Mouse (Mus musculus) left cerebral cortex, adult 9 months (tissue): Measurements from ENCODE around the gene Pkmyt1.

Source experiments
- DNase-seq, 2 experiments: peaks; one replicate each; pipeline ENCODE4 v3.0.0; 2022; ENCODE audit warnings: low spot score in 2 of 2

Gene Pkmyt1

DNA sequence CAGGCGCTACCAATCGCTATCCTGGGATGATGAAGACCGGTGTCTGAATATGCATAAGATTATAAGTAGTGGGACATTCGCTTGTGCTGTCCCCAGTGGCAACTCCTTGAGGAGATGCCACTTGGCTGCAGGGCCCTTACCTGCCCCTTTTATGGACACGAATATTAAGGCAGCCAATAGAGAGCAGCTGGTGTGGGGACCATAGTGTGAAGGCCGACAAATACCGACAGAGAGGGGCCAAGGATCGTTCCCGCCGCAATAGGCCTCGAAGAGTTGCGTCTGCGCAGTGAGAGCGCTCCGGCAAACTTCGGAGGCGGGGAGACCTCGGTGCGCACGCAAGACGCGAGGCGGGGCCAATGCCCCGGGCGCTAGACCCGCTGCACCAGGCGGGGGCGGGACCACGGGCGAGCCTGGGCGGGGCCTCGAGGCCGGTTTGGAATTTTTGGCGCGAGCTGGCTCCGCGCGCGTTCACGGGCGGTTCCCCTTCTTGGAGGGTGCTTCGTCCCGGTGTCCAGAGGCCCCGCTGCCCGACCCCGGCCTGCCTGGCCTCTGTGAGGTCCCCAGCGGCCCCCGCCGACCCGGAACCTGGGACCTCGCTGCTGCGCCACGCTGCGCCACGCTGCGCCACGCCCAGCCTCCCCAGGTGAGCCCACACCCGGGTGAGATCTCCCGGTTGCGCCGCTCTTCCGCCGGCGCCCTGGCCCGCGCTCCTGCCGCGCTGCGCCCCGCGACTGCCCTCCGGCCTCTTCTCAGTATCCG is at the start of gene Pkmyt1:
Gene Pkmyt1 (plus strand): TSS at position 338 of the 759 bp plus-strand sequence.
- DNase-seq, result peak; percentile 85 to 93

DNA sequence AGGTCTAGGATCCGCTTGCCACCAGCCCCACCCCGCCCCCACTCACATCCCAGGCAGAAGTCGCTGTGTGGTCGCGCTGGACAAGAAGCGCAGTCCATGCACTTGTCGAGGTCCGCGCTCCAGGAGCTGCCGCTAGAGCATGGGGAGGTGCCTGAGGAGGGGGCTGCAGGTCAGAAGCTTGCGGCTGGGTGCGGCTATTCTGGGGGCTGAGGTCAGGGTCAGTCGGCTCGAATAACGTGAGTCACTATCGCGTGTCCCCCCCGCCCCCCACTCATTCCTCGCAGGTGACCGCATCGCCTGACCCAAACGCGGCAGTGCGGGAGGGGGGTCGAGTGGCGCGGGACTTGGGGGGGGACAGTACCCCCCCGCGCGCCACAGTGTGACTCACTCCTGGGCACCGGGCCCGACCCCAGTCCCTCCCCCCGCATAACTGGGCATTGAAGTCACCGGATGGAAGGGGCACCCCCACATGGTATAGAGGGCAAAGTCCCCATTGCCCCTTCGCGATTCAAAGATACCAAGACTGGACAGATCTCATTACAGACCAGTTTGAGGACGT is 49.6 kb upstream of the Pkmyt1 start:
- no peak for DNase-seq

DNA sequence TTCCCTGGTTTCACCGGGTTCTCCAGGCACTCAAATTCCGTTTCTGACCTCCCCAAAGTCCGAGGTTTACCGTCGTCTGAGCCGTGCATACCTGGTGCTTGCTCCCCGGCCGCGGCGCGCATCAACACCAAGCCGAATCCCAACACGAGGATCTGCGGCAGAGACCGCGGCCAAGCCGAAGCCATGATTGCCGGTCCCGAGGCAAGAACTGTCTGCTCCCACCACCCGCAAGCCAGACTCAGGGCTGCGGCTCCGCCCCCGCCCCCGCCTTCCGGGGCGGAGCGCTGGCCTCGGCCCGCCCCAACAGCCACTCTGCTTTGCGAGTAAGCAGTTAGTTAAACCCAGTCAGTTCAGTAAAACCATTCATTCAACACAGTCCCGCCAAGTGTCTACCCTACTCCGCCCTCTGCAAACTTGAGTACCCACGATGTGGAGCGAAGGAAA is 48.9 kb upstream of the Pkmyt1 start, which contains the start of gene Tnfrsf12a:
Gene Tnfrsf12a (minus strand): TSS at position 233 of the 444 bp plus-strand sequence.
- DNase-seq, result peak in 1 of 2 experiments; percentile 72

DNA sequence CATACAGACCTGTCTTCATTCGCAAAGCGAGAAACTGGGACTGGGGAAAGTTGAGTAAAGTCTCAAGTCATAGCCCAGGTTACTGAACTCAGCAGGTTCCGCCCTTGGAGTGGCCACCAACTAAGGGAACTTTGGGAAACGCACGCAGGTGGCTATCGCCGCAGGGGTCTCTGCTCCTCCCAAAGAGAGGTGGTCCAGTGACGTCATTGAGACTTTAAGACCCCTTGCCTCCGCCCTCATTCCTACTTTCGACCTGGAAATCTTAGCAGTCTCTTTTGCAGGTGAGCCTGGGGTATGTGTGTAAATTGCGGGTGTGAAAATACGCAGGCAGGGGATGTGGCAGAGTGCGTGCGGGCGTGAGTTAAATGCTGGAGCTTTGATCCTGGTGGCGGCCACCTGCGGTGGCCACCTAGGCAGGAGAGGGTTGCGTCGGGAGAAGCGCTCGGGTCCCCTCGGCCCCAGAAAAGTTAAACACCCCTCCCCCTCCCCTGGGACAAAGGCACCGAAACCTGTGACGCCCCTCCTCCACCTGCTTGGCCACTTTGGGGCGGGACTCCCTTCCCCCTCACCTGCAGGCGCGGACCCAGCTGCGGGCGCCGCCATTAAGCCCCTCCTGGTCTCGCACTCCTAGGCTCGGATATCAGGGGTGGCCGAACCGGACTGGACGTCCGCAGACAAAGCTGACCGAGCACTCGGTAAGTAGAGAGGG is 46.9 kb upstream of the Pkmyt1 start, which contains the start of gene Cldn6:
Gene Cldn6 (plus strand): TSS at position 123 of the 709 bp plus-strand sequence.
- DNase-seq, result no peak

DNA sequence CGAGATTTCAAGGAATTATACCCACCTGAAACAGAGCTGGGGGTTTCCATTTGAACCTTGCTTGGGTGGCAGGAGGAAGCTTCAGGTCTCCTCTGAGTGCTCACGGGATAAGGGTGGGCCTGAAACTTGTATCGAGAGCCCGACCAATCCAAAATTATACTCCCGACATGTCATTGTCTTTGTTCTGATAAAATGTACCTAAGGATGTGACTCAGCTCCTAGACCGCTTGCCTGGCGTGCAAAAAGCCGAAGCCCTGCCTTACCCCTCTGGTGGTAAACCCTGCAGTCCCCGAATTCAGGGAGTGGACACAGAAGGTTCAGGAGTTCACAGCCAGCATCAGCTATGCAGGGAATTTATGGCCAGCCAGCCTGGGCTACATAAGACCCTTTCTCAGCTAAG is 45.8 kb upstream of the Pkmyt1 start:
- no peak for DNase-seq

DNA sequence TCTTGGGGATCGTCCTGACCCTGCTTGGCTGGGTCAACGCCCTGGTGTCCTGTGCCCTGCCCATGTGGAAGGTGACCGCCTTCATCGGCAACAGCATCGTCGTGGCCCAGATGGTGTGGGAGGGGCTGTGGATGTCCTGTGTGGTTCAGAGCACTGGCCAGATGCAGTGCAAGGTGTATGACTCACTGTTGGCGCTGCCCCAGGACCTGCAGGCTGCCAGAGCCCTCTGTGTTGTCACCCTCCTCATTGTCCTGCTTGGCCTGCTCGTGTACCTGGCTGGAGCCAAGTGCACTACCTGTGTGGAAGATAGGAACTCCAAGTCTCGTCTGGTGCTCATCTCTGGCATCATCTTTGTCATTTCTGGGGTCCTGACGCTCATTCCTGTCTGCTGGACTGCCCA is 45.0 kb upstream of the Pkmyt1 start:
- no peak for DNase-seq

DNA sequence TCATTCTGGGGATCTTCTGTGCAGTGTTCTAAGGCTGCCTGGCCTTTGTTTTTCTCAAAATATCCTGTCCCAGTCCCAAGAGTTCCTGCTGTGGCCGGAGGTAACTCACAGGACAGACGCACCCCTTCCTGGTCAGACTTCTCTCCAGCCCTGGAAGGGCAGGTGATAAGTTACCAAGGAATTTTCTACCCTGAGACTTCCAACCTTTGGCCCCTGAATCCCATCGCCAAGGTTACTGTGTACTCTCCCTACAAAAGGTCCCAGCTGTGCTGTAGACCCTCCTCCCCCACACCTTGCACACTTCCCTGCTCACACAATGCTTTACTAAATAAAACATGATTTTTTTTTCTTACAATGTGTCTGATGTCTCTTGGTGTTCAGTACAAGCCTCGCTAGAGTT is 44.0 kb upstream of the Pkmyt1 start:
- DNase-seq, result no peak

DNA sequence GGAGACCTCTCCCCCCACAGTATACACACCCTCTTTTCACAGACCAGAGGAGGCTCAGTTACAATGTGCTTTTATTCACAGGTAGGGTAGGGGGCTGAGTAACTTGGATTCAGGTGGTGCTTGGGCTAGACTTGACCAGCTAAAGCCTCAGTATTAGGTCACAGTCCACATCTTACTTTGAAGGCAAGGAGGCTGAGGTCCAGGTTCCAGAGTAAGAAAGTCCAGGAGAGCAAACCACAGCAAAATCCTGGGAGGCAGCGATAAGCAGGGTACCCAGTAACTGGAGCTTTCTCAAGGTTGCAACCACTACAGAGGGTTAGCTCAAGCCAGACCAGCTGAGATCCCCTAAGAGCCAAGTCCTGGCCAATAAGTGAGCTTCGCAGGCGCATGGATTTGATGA is 43.6 kb upstream of the Pkmyt1 start:
- no peak for DNase-seq

DNA sequence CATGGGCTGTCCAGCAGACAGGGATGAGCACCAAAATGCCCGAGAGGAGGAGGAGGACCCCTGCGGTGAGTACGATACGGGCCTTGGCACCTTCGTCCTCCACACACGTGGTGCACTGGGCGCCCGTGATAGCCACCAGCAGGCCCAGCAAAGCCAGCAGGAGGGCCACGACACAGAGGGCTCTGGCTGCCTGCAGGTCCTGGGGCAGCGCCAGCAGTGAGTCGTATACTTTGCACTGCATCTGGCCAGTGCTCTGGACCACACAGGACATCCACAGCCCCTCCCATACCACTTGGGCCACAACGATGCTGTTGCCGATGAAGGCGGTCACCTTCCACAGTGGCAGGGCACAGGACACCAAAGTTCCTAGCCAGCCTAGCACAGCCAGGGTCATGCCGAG is 42.9 kb upstream of the Pkmyt1 start:
- DNase-seq, result no peak

DNA sequence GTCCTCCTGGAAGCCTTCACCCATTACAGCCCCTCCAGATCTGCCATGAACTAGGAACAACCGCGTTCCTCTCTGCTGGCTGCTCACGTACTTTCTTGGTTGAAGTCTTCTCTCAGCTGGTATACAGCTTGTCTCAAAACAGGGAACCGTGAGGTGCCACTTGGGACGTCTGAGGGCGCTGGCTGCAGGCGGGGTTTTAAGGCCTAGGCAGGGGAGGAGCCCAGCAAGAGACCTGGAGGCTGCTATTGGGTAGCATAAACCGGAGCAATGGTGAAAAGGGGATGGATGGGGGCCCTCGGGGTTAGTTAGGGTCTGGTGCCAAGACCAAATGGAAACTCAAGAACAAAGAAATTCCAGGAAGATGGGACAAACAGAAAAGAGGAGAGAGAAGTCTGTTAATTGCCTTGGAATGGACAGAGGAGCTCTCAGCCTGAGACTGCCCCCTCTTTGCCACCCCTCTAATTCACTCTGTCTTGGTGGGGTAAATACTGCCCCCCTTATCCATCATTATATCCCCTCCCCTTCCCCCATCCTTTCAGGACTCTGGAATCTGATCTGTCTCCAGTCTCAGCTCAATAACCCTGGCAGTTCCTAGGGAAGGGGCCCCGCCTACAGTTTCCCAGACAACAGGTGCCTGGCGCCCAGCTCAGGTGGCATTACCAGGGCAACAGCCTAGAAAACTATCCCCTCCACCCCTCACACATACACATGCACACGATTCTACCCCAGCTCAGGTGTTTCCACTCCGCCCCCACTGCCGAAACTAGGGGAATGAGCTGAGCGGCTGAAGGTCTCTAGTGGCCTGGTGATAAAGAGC is 42.1 kb upstream of the Pkmyt1 start, which contains the start of gene Cldn9:
Gene Cldn9 (minus strand): TSS at position 171 of the 817 bp plus-strand sequence.
- no peak for DNase-seq

DNA sequence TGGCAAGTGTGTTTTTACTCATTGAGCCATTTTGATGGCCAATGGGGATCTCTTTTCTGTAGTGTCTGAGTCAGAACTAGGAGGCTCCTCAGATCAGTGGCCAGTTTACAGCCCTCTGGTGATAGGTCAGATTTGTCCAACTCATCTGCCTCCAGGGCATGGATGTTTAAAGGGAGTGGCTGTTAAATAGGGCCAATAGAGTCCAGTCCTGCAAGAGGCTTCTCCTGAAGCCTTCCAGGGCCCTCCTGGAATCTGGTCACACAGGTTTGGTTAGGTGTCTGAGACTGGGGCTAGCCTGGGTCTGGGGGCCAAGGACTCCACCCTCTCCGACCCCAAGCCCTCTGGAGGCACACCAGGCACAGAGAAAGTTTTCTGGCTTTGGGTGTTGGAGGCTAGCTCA is 31.6 kb upstream of the Pkmyt1 start:
- DNase-seq, result no peak

DNA sequence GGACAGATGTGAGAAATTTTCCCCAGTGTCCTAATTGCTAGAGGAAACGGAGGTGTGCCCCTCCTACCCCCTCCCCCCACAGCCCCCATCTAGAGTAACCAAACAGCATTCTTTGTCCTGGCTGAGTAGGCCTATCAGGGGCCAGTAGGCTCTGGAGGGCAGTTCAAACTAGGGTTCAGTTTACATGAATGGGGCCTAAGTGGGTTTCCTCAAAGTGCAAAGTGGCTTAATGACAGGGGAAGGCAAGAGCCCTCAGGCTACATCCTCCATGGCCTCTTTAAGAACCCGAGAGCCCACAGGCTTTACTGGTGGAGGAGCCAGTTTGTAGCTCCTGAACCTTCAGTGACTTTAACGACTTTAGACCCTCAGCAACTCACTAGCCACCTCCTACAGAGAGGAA is 30.3 kb upstream of the Pkmyt1 start:
- no peak for DNase-seq

DNA sequence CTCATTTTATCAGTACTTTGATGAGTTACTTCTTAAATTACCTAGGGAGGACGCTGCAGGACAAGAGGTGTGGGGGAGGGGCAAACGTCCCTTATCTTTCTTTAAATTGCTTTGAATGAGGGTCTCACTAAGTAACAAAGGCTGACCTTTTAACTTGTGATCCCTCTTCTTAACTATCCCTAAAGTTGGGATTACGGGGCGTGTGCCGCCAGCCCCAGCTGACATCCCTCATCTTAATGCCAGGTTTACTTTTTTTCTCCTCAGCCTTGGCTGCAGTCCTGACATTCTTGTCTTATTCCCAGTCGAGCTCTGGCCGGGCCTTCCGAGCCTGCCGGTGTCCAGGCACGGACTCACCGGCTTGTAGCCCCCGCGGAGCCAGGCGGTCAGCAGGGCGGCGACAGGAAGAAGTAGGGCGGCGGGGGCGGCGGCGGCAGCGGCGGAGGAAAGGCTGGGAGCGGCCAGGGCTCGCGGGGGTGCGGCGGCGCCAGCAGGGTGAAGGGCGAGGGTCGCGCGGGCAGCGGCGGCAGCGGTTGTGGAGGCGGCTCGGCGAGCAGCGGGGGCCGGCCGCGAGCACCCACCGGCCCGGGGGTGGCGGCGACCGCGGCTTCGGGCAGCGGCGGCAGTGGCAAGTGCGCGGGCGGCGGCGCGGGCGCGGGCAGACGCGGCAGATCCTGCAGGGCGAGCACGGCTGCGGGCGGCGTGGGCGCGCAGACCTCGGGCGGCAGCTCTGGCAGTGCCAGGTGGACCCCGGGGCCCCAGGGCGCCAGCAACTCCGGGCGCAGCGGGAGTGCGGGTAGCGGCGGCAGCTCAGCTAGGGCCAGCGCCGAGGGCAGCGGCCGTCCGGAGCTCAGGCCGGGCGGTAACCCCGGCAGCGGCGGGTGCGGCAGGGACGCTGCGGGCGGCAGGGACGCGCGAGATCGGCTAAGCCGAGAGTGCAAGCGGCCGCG is 26.7 kb upstream of the Pkmyt1 start:
- DNase-seq, result no peak

DNA sequence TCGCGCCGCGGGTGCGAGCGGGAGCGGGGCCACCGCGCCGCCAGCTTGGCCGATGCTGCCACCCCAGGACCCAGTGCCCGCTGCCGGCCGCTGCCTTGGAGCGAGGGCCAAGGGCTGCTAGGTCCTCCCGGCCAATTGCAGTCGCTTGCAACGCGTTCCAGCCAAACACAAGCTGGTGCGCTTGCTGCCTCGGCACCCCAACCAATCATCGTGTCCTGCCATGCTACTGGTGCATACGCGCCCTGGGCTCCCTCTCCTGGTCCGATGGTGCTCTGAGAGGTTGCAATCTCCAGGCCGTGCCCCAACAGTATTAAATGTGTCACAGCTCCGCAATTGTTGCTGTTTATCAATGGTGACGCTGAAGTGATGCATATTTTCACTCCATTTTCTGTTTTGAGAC is 26.1 kb upstream of the Pkmyt1 start:
- peak; percentile 73 to 92 for DNase-seq

DNA sequence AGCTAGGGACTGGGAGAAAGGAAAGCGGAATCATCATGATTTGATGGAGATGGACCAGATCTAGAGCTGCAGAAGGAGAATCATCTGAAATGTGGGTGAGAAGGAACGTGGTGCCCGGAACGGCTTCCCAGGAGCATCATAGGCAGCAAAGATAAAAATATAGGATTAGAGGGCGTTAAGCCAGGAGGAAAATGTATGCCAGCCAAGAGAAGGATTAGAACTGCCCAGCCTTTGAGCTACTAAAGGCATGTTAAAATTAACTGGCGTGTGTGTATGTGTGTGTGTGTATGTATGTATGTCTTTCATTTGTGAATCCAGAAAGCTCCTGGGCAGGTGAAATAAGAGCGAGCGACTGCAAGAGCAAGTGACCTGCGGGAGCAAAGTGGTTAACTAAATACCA is 22.8 kb upstream of the Pkmyt1 start:
- DNase-seq, result peak in 1 of 2 experiments; percentile 36

DNA sequence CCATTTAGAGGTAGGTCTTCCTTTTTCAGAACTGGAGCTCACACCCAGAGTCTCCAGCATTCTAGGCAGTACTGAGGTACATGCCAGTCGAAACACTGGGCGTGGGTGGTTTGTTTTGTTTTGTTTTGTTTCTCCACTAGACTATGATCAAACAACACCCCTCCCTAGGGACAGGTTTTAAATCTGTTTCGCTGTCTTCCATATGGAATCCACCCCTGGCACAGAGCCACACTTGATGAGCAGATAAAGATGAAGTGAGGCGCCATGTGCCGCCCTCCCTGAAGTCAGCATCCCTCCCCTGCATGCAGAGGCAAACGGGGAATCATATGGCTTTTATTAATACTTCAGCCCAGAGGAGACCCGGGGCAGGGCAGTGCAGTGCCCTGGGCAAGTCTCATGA is 21.4 kb upstream of the Pkmyt1 start:
- peak in 1 of 2 experiments; percentile 32 for DNase-seq

DNA sequence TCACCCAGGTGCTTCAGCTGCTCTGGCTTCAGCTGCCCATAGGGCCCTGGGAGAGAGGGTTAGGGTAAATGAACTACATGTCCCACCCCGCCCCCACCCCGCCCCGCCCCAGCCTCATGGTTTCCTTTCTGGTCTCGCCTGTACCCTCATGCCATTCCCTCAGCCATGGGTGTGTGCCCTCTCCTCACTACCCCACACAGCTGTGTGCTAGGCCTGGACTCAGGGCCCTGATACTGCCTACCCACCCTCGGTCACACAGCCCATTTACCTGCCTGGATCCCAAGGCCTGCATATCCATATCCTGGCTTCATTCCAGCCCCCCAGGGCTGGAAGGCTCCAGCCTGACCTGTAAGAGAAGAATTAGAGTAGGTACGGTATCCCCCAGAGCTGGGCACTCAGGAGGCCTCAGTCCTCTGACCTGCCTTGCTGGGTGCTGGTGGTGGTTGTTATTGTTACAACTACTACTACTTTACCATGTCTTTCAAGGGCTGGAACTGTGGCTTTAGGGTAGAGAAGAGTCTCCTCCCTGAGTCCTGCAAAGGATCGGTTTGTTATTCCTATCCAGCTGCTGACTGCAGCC is 20.5 kb upstream of the Pkmyt1 start:
- DNase-seq, result no peak

DNA sequence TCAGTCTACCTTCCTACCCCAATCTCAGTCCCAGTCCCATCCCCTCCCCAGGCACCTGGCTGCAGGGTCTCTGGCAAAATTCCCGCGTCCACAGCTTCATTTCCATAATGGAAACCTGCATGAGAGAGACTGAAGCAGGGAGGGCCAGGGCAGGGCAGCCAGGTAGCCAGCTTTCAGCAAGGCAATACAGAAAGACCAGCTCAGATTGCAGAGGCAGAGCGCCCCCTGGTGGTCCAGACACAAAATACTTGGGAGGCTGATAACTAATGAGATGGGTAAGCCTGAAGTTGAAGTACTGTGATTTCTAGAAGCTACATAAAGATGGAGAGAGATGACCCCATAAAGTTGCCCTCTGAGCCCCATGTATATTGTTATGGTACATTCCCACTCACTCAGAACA is 19.9 kb upstream of the Pkmyt1 start:
- peak in 1 of 2 experiments; percentile 77 for DNase-seq

DNA sequence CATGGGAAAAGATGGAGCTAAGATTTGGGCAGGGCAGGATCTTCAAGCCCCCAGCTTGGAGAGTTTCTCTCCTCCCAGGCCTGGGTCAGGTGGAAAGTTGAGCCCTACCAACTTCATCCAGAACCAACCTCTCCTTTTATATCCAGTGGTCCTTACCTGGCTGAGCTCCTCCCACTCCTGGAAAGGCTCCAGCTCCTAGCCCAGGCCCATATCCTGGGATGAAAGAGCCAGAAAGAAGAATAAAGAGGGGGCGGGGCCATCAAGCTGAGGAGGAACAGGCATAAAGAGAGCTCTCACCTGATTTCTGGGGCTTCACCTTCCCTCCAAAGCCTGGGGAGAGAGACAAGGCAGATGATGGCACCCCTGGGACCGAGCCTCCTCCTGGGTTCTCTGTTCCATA is 9.1 kb upstream of the Pkmyt1 start:
- no peak for DNase-seq

DNA sequence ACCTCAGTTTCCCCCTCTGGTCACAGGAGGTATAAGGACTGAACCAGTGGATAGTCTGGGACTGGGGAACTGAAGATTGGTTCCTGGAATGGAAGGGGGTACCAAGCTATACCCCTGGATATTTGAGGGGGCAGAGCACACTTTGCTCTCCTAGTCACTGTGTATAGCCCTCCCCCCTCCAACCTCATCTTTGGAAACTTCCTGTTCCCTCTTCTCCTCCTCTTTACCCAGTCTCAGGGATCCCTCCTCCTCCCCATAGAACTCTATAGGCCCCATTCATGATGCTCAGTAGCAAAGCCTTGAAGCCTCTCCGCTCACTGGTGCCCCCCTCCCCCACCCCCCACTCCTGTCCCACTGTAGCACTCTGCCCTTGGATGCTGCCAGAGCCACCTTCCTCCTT is 6.7 kb upstream of the Pkmyt1 start:
- no peak for DNase-seq
